Mouse (Mus musculus) ovary, adult 18-20 months (tissue): ENCODE results near the gene Timp4.

Source experiments
- DNase-seq: peaks from one replicate; pipeline ENCODE4 v3.0.0; 2022; ENCODE audit warnings: low spot score, mixed read lengths

Gene Timp4

GRCm38 (mm10) chr6:115252099-115252873 is at the start of gene Timp4:
Gene Timp4 (minus strand): TSS chr6:115252205.
- DNase-seq: no peak

GRCm38 (mm10) chr6:115293877-115294276 is 41.9 kb upstream of the Timp4 start:
- no peak for DNase-seq

DNA sequence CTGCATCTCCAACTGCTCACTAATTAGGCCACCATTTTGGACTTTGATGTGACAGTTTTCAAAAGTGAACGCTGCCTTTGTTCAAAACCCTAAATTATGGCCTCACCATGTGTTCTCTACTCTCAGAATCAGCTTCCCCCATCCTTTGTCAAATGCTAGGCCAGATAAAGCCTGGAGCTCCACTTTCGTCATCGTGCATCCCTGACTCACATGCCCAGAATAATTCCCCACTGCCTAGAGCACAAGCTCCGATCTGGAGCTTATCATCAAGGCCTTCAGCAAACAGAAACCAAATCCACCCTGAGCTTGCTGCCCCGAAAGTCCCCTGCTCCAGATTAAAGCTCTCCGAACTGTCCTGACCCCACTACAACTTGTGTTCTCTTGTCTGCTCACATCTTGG is 40.6 kb upstream of the Timp4 start:
- no peak for DNase-seq

GRCm38 (mm10) chr6:115291823-115292222 is 39.8 kb upstream of the Timp4 start:
- DNase-seq: no peak

GRCm38 (mm10) chr6:115291068-115291467 is 39.1 kb upstream of the Timp4 start:
- DNase-seq: no peak

DNA sequence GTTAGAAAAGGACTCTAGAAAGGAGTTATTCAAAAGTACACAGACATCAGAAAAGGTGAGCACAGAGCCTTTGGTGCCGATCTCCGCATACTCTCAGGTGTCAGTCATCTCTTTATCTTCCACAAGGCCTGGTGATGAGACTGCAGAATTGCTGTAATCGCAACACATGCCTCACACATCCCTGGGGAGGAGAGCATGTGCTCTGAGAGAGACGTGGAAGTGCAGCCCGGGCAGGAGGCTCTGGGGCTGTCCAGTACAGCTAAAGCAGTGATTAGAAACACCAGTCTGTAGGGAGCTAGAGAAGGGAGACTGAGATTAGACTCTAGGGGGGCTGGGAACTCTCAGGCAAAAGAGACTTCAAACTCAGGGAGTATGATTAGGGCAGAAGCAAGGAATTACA is 38.6 kb upstream of the Timp4 start:
- DNase-seq: no peak

- DNase-seq: no peak
These were observed 36.2 kb upstream of the Timp4 start for GRCm38 (mm10) chr6:115288223-115288622.

DNA sequence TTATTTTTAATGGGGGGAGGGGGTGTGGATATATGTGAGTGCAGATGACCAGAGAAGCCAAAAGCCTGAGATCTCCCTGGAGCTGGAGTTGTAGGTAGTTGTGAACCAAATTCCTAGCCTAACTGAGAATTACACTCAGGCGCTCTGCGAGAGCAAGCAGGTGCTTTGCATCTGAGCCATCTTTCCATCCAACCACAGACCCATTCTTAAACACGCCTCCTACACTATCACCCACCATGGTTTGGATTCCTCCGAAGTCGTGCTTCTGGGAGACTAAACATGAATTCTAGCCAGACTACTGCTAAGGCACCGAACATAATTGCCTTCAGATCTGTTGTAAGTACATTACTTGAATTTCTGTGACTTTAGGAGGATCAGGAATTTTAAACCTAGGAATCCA is 34.4 kb upstream of the Timp4 start:
- no peak for DNase-seq

DNA sequence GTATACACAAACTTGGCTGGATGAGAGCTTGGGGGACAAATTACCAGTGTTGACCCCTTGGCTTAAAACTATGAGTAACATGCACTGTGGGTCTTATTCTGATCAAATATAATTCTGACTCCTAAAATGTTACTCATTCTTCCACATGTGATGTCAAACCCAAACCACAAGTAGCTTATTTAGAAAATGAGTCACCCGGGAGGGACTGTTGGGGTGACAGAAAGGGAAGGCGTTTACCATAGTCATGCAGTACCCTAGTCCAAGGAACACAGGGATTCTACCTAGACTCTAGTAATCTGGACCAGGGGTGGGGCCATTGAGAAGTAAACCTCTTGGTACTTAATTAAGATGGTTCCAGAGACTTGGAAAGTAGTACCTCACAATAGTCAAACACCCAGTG is 32.1 kb upstream of the Timp4 start:
- no peak for DNase-seq

DNA sequence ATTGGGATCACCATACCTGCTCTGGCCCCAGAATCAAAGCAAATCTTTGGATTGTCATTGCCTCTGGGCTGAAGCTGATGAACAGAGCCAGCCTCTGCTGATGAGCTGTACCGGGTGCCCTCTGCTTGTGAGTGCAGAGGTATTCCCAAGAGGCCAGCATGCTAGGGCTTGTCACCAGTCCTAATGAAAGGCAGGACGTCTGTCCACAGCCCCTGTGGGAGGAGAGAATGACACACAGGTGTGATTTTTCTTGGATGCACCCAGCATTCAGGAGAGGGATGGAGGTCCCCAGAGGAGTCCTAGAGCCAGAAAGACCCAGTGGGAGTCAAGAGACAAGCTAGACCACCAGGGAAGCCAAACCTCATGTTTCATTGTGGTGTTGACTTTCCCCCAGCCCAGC is 27.6 kb upstream of the Timp4 start:
- no peak for DNase-seq

GRCm38 (mm10) chr6:115278086-115278485 is 26.1 kb upstream of the Timp4 start:
- no peak for DNase-seq

GRCm38 (mm10) chr6:115275116-115275815 is 23.3 kb upstream of the Timp4 start:
- DNase-seq: no peak

DNA sequence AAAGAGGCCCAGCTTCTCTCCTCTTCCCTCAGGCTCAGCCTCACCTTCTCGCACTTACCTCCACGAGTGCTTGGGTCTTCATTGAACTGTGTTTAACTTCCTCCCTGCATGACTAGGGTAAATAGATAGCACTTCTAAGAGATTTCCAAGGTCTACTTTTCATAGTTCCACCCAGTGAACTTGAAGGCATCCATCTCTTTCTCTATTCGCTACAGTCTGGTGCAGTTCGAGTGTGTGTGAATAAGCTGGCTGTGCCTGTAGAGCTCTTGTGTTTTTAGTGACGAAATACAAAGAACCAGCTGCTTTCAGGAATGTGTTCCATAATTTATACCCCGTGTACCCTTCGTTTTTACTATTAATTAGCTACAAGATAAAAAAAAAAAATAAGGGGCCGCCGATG is 22.7 kb upstream of the Timp4 start:
- DNase-seq: no peak

- peak; percentile 31 for DNase-seq
These were observed 21.3 kb upstream of the Timp4 start for GRCm38 (mm10) chr6:115273346-115273745.

GRCm38 (mm10) chr6:115271866-115272271 is 19.9 kb upstream of the Timp4 start:
- DNase-seq: peak; percentile 24

- no peak for DNase-seq
These were observed 19.3 kb upstream of the Timp4 start for GRCm38 (mm10) chr6:115271326-115271725.

DNA sequence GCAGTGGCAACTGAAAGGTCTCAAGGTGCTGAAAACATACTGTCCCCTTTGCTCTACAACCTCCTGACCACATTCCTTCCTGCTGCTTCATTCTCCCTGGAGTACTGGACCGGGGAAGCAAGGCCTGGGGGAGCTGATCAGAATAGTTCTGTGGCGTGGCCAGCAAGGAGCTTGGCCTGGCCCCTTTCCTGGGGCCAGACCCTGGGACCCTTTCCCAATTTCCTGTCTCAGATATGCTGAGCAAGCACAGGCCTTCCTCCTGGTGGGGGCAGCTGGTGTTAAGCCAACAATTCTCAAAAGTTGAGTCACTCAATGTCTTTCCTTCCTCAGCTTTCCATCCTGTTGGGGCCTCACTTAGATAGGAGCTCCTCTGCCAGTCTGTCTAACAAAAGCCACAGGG is 18.1 kb upstream of the Timp4 start:
- no peak for DNase-seq

DNA sequence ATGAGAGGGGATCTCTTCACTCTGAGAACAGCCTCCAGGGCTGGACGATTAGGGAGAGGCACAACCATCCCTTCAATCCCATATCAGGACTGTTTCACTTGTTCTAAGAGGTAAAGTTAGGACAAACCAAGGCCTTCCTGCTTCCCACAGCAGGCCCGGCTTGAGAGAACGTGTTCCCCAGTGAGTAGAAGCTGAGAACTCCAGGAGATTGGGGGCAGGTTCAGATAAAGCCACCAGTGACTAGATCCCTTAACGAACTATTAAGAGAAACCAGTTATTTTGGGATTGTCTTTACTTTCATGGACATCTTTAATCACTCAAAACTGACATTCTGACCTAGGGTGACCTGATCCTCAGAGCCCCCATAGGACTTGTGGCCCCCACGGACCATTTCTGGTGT is 17.6 kb upstream of the Timp4 start:
- DNase-seq: no peak

DNA sequence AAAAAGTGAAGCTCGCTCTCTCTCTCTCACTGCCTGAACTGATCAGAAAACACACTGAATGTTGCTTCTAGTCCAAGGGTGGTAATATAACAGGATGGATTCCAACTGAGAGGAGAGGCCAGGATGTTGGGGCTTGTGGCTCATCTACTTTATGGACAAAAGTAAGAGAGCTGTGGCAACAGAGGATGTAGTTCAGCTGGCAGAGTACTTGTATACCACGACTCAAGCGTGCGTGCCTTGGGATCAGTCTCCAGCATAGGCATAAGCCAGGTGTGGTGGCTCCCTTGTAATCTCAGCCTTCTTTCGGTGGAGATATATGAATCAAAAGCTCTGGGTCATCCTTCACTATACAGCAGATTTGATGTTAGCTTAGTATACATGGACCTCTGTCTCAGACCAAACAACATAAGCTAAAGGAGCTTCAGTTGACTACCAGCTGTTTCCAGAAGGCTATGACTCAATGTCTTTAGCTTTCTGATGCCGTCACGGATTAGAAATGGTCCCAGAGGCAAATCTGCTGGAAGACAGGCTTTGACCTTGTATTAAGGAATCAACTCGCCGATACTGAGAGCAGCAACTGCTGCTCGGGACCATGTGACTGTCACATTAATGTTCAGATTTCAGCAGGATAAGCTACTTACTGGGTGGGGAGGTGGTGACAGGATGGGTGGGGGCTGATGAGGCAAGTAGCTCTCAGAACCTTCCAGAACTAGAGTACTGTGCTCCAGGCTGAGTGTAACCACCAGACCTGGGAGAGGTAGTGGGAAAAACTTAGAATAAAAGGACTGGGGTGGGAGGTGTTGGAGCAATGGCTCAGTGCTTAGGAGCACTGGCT is 16.8 kb upstream of the Timp4 start:
- DNase-seq: no peak

- DNase-seq: peak; percentile 36
These were observed 15.9 kb upstream of the Timp4 start for GRCm38 (mm10) chr6:115267916-115268315.

GRCm38 (mm10) chr6:115266791-115267190 is 14.8 kb upstream of the Timp4 start:
- DNase-seq: no peak

GRCm38 (mm10) chr6:115260507-115260906 is 8.5 kb upstream of the Timp4 start:
- DNase-seq: no peak

DNA sequence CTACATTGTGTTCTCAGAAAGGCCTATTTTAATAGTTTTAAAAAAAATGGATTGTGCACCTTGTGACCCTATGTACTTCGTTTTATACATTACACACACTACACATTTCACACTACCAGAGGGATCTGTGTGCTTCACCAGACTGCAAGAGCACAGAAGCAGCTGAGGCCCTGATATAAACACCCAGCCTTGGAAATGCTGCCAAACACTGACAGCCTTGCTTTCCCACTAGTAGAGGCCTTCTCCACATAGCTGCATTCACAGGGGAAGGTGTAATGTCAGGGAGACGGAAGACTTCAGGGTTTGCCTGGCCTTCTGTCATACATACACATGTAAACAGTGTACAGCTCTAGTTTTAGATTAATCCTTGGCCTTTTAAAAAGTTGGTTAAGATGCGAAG is 3.2 kb upstream of the Timp4 start:
- DNase-seq: no peak
